Mouse (Mus musculus) 416B (cell line): ENCODE data around the gene 4430402I18Rik.
"Not testable (repeated sequence)": the region's sequence is repeated elsewhere in the genome, so short reads cannot be mapped to it uniquely, and the experiment has no call there.

ENCODE experiments used
- DNase-seq: peaks from one replicate; pipeline ENCODE4 v3.0.0; 2011; ENCODE audit warnings: low read depth

Gene 4430402I18Rik

DNA sequence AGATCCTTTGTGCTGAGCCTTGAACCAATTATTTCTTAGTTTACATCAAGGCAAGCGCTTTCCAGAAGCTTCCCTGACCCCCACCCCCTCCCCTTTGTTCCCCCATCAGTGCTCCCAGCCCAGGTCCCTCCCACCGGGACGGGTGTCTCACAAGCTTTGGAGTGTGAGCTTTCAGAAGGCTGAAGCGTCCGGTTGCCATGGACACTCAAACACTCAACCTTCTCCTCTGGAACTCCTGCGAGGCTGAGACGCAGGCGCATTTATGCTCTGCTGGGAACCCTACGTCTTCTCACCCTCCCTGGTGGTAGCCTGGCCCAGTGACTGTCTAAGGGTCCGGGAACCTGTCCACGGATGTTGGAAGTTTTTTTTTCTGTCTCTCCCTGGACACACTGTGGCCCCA lies at the start of gene 4430402I18Rik:
TSS of gene 4430402I18Rik (minus strand) at position 149 of the 400 bp plus-strand sequence.
- no peak for DNase-seq

- DNase-seq = no peak
Measured at GRCm38 (mm10) chr19:29016786-29017185, 49.2 kb upstream of the 4430402I18Rik start.

DNA sequence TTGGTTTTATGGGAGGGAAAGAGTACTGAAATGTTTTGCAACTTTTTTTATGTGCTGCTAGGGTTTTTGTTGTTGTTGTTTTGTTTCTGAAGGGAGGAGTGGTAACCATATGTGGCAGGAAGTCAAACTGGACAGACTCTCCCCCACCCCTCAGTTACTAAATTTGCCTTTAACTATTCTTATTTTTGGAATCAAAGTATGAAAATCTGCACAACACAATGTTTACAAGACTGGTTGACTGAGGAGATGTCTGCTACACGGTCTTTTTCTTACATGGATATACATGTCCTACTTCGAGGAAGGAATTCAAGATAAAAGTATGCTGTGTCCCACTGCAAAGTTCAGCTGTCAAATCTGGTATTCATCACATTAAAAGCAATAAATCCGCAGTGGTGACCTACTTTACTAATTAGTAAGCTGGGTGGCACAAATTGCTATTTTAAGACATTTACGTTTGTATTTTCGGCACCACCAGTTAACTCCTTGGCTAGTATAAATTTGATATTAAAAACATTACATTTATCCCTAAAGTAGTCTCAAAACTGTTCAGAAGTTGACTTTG lies 48.7 kb upstream of the 4430402I18Rik start:
- DNase-seq = no peak

- no peak for DNase-seq
Measured at GRCm38 (mm10) chr19:29015410-29016203, 48.0 kb upstream of the 4430402I18Rik start.

DNA sequence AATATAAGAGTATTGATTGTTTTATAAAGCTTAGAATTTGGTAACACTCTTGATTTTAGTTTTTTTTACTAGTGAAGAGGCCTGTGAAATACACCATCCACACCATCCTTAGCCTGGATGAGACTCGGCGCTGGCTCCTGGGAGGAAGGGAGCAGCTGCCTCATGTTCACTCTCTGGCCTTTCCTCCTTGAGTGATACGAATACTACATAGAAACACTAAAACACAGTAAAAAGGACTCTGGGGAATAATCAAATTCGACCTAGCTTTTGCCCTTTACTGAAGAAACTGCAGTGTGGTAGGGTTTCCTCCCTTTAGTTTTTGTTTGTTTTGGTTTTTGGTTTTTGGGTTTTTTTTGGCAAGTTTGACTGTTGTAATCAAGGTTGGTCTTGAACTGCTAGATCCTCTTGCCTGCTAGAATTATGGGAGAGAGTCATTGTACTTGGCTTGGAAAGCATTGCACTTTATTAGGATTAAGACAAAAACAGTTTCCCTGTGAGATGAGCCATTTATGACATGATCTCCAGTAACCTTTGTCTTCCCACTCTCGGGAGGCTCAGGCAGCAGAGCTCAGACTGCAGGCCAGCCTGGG lies 47.0 kb upstream of the 4430402I18Rik start:
- DNase-seq = no peak

- peak; percentile 70 for DNase-seq
Measured at GRCm38 (mm10) chr19:29011355-29011990, 43.9 kb upstream of the 4430402I18Rik start.

DNA sequence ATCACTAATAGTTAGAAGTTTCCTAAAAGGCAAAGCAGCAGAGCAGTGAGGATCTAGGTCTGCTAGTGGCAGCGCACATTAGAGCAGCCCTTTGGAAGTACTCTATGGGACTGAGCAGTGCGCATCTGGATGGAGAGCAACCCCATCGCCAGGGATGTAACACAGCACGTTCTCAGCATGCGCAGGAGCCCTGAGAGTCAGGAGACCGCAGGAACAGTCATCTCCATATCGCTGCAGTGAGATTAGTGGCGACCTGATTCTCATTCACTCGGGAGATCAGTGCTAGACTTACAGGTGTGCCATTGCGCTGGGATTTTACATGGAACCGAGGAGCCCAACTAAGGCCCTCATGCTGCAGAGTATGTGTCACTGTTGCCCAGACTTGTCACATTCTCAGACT lies 41.4 kb upstream of the 4430402I18Rik start:
- no peak for DNase-seq

- DNase-seq = no peak
Measured at GRCm38 (mm10) chr19:29008069-29008706, 40.6 kb upstream of the 4430402I18Rik start.

GRCm38 (mm10) chr19:29000321-29000720 lies 32.7 kb upstream of the 4430402I18Rik start:
- DNase-seq = not testable (repeated sequence)

DNA sequence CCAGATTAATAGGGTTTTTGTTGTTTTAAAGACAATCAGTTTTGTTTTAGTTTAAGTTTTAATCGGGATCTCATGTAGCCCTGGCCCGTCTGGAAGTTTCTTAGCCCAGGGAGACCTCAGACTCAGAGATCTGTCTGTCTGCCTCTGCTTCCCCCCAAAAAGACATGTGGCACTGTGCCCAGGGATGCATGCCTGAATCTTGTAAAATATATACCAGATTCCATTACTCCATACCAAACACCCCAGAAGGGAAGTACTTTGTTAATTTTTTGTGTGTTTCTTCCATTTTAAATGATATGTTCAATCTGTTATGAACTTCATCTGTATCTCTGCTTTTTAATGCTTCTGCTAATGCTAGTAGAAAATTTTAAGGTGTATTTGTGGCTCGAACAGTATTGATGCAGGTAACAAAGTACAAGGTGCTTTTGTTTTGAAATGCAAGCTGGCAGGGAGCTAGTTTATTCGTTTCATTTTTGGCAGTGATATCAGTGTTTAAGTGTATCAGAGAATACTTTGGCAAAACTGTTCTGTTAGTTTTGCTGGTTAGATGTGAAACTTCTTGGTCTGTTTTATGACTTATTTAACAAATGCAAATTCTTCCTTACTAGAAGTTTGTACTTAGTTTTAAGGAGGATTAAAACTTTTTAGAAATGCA lies 30.5 kb upstream of the 4430402I18Rik start:
- no peak for DNase-seq

DNA sequence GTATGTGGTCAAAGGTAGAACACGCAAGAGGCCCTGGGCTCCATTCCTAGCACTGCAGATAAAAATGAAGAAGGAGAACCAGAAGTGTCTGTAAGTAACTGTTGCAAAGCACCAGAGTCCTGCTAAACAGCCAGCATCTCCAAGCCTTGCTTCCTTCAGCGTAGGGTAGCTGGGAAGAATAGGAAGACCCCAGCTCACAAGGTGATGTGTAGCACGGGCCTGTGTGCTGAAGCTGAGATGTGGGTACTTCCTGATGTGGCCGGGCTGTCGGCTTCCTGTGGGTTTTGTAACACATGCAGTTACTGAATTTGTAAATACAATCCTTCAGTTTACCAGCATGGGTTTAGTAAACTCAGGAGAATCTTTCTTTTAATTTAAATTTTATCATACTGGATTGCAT lies 27.8 kb upstream of the 4430402I18Rik start:
- peak; percentile 41 for DNase-seq

- DNase-seq = no peak
Measured at GRCm38 (mm10) chr19:28994870-28995269, 27.3 kb upstream of the 4430402I18Rik start.

DNA sequence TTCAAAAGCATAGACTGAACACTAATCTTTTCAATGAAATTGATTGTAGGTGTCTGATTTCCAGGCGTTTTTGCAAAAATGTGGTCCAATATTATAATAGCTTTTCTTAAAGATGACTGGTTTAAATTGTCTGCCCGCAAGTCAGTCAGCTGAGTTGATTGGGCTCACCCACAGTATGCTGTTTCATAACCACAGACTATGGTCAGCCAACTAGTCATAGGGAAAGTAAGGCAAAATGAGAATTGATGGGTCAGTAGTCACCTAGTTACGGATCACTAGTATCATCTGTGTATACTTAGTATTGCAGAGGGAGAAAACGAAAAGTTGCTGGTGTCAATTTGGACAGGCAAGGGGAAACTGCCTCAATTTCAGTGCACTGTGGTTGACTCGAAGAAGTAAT lies 23.8 kb upstream of the 4430402I18Rik start:
- DNase-seq = peak; percentile 59

- DNase-seq = peak; percentile 60
Measured at GRCm38 (mm10) chr19:28990590-28991221, 23.1 kb upstream of the 4430402I18Rik start.

GRCm38 (mm10) chr19:28990194-28990589 lies 22.6 kb upstream of the 4430402I18Rik start, which contains the start of gene Cdc37l1:
Gene Cdc37l1 (plus strand): TSS chr19:28990352.
- DNase-seq = peak; percentile 97

DNA sequence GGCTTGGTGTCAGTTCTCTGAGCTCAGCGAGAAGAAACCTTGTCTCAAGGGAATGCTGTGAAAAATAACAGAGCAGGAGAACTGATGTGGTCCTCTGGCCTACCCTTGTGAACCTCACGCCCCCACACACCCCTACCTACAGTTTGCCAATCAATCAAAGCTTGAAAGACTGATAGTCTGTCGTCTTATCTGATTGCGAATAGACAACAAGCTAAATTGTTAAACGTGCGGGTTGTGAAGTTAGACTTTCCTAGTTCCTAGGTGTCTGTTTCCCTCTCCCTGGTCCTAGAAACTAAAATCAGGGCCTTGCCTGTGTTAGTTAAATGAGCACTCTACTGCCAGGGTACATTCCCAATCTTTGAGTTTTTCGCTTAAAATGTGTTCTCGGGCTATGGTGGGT lies 21.9 kb upstream of the 4430402I18Rik start:
- DNase-seq = no peak

DNA sequence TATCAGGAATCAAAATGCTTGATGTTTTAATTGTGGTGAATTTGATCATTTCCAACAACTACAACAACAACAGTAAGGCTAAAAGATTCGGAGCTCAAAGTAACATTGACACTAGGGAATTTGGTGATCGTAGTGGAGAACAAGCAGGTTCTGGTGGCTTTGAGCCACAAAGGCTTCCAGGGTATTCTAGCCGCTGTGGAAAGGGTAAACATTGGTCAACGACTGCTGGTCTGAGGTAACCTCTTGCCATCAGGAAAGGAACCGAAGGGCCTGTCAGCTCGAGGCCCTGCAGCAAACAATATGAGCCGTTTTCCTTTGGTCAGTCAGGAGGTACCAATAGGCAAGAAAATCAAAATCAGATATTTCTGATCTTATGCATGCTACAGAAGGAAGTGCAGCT lies 15.0 kb upstream of the 4430402I18Rik start:
- DNase-seq = no peak

GRCm38 (mm10) chr19:28974862-28975611 lies 7.4 kb upstream of the 4430402I18Rik start:
- DNase-seq = peak; percentile 44

DNA sequence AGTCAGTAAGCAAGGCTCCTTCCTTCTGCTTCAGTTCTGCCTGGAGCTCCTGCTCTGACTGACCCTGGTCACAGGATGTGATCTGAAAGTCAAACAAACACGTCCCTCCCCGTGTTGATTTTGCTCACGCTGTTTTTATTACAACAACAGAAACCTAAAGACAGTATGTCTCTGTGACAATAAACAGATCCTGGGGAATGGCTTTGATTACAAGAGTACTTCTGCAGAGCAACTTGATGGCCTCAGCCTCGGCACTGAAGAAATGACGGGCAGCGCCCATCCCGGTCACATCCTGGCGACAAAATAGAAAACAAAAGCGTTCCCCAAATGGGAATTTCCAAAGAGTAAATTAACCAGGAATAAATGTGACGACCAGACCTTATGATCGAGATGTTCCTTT lies 2.7 kb upstream of the 4430402I18Rik start:
- no peak for DNase-seq

GRCm38 (mm10) chr19:28969231-28969630 lies 1.6 kb upstream of the 4430402I18Rik start:
- no peak for DNase-seq
